In genomic region chr2:142344758-142345157, GRCm38 (mm10) we compare ENCODE assay signal across 25 mouse cellular contexts.
DNase-seq lines count a peak whose midpoint lies in the region; ATAC-seq and TF ChIP-seq lines count a peak whose summit lies in the region.
"Had no signal": no experiment of that assay in that cellular context is flagged by ENCODE, and none has a peak within 500 bp of the region (broad histone marks: within the 10 kb centered on the region; RNA-seq: fewer than 3 reads in every experiment).

No protein-coding gene starts in this region.

- H3K4me3 ChIP-seq in hindbrain, postnatal 0 days (ENCODE audit: low read length), result no peak overlapping the region
- H3K4me3 ChIP-seq in hindbrain, embryonic 14.5 days (replicated peaks; ENCODE audit: low read length), result no peak overlapping the region
- no peak overlapping the region for H3K4me3 ChIP-seq in kidney, adult 2 months (ENCODE audit: insufficient read depth, low read depth, low read length)
- H3K4me3 ChIP-seq: embryonic facial prominence, embryonic 10.5 days; embryonic facial prominence, embryonic 15.5 days; forebrain, embryonic 12.5 days; heart, embryonic 10.5 days; heart, embryonic 15.5 days; kidney, embryonic 15.5 days; limb, embryonic 12.5 days; lung, embryonic 15.5 days; stomach, embryonic 15.5 days had no signal

- WGBS in hindbrain, postnatal 0 days, result 48% methylated on average over 2 of the region's 2 CpGs
- WGBS in hindbrain, embryonic 14.5 days, result 82% methylated on average over 2 of the region's 2 CpGs
- 98% methylated on average over 2 of the region's 2 CpGs for WGBS in kidney, adult 2 months

- TF ChIP-seq POLR2A in kidney, adult 2 months (IDR thresholded peaks at IDR 0.05; ENCODE audit: low read depth, low read length), result no peak

- no peak overlapping the region for H3K9ac ChIP-seq in hindbrain, postnatal 0 days (replicated peaks; ENCODE audit: low read length)
- H3K9ac ChIP-seq in hindbrain, embryonic 14.5 days, result no peak overlapping the region
- H3K9ac ChIP-seq: embryonic facial prominence, embryonic 15.5 days; forebrain, embryonic 12.5 days; forebrain, postnatal 0 days; heart, embryonic 15.5 days; kidney, embryonic 15.5 days; limb, embryonic 12.5 days; lung, embryonic 15.5 days; stomach, embryonic 15.5 days had no signal

- H3K36me3 ChIP-seq in hindbrain, postnatal 0 days (ENCODE audit: insufficient read depth, low read length), result no peaks in the 10 kb centered on the region
- H3K36me3 ChIP-seq in hindbrain, embryonic 14.5 days (replicated peaks; ENCODE audit: control insufficient read depth, insufficient read depth), result no peaks in the 10 kb centered on the region
- H3K36me3 ChIP-seq in kidney, adult 2 months (ENCODE audit: control insufficient read depth, insufficient read depth, low read length), result no peaks in the 10 kb centered on the region
- H3K36me3 ChIP-seq: embryonic facial prominence, embryonic 10.5 days; embryonic facial prominence, embryonic 15.5 days; forebrain, embryonic 12.5 days; heart, embryonic 10.5 days; heart, embryonic 15.5 days; kidney, embryonic 15.5 days; limb, embryonic 12.5 days; lung, embryonic 15.5 days; stomach, embryonic 15.5 days had no signal

- no peaks in the 10 kb centered on the region for H3K27me3 ChIP-seq in hindbrain, postnatal 0 days (ENCODE audit: insufficient read depth, low read length)
- no peaks in the 10 kb centered on the region for H3K27me3 ChIP-seq in hindbrain, embryonic 14.5 days (ENCODE audit: control insufficient read depth, insufficient read depth, low read length)
- H3K27me3 ChIP-seq in kidney, adult 2 months (replicated peaks; ENCODE audit: control insufficient read depth, insufficient read depth, low read length), result no peaks in the 10 kb centered on the region
- H3K27me3 ChIP-seq: embryonic facial prominence, embryonic 15.5 days; heart, embryonic 15.5 days; kidney, embryonic 15.5 days; limb, embryonic 12.5 days; lung, embryonic 15.5 days; Patski; stomach, embryonic 15.5 days had no signal

- no peak overlapping the region for H3K27ac ChIP-seq in hindbrain, postnatal 0 days
- H3K27ac ChIP-seq in hindbrain, embryonic 14.5 days, result no peak overlapping the region
- H3K27ac ChIP-seq in kidney, adult 2 months (ENCODE audit: insufficient read depth, low read depth, low read length), result no peak overlapping the region
- H3K27ac ChIP-seq: embryonic facial prominence, embryonic 10.5 days; embryonic facial prominence, embryonic 15.5 days; forebrain, embryonic 12.5 days; heart, embryonic 10.5 days; heart, embryonic 15.5 days; kidney, embryonic 15.5 days; limb, embryonic 12.5 days; lung, embryonic 15.5 days; stomach, embryonic 15.5 days had no signal

- peak; percentile 42 for DNase-seq in hindbrain, postnatal 0 days (ENCODE audit: low spot score)
- no peak for DNase-seq in hindbrain, embryonic 14.5 days (ENCODE audit: low spot score)
- DNase-seq in cerebellum, adult 8-10 months, result peak; percentile 73
- peak; percentile 75 to 81 for DNase-seq in cerebellum, postnatal 25 days
- DNase-seq in lung, postnatal 36 days, result no peak
- DNase-seq in layer of hippocampus, adult 18-20 months (ENCODE audit: low spot score in 2 of 2), result no peak
- DNase-seq in kidney, adult 2 months, result no peak
- DNase-seq: adrenal gland, postnatal 10 days; forebrain, postnatal 0 days; kidney, adult 11 months; kidney, postnatal 25 days; thymus, postnatal 25 days had no signal

- 0 out of 2 replicates have a peak, but pooled peaks have one; percentile 29 for ATAC-seq in hindbrain, postnatal 0 days
- ATAC-seq in hindbrain, embryonic 14.5 days (ENCODE audit: low FRiP score), result no peak
- ATAC-seq in cerebellum, adult (ENCODE audit: insufficient number of reproducible peaks, low FRiP score, low TSS enrichment), result peak; percentile 93
- ATAC-seq: forebrain, postnatal 0 days; inflammation-experienced regulatory T-cells, adult 6 months; Patski had no signal

- H3K4me2 ChIP-seq in hindbrain, postnatal 0 days (ENCODE audit: low read depth, low read length), result no peak overlapping the region
- H3K4me2 ChIP-seq in hindbrain, embryonic 14.5 days (replicated peaks), result no peak overlapping the region
- H3K4me2 ChIP-seq: embryonic facial prominence, embryonic 15.5 days; forebrain, embryonic 12.5 days; heart, embryonic 15.5 days; kidney, embryonic 15.5 days; limb, embryonic 12.5 days; lung, embryonic 15.5 days; midbrain, embryonic 11.5 days; stomach, embryonic 15.5 days had no signal

- H3K9me3 ChIP-seq in hindbrain, postnatal 0 days (ENCODE audit: low read length), result no peaks in the 10 kb centered on the region
- H3K9me3 ChIP-seq in hindbrain, embryonic 14.5 days (ENCODE audit: control insufficient read depth, low read length), result no peaks in the 10 kb centered on the region
- H3K9me3 ChIP-seq: embryonic facial prominence, embryonic 10.5 days; embryonic facial prominence, embryonic 15.5 days; forebrain, embryonic 12.5 days; heart, embryonic 10.5 days; heart, embryonic 15.5 days; kidney, embryonic 15.5 days; limb, embryonic 12.5 days; lung, embryonic 15.5 days; stomach, embryonic 15.5 days had no signal

- TF ChIP-seq CTCF in hindbrain, postnatal 0 days (IDR thresholded peaks at IDR 0.05; ENCODE audit: low read depth), result no peak
- no peak for TF ChIP-seq CTCF in kidney, adult 2 months (conservative IDR thresholded peaks at IDR 0.05; ENCODE audit: insufficient read depth, insufficient read length, low read depth, low read length)

- no peaks in the 10 kb centered on the region for H3K4me1 ChIP-seq in hindbrain, postnatal 0 days (ENCODE audit: insufficient read depth, low read length)
- H3K4me1 ChIP-seq in hindbrain, embryonic 14.5 days (replicated peaks; ENCODE audit: control insufficient read depth, insufficient read depth, low read length), result no peaks in the 10 kb centered on the region
- no peaks in the 10 kb centered on the region for H3K4me1 ChIP-seq in kidney, adult 2 months (ENCODE audit: control insufficient read depth, insufficient read depth, low read length)
- H3K4me1 ChIP-seq: embryonic facial prominence, embryonic 10.5 days; embryonic facial prominence, embryonic 15.5 days; forebrain, embryonic 12.5 days; heart, embryonic 10.5 days; heart, embryonic 15.5 days; kidney, embryonic 15.5 days; limb, embryonic 12.5 days; lung, embryonic 15.5 days; stomach, embryonic 15.5 days had no signal

Comparison
In these comparisons a context has a peak if more than half of its experiments do, and no peak if none do; other contexts are left out.
1. DNase-seq: peak in hindbrain, postnatal 0 days (single experiment), cerebellum, adult 8-10 months (single experiment) and cerebellum, postnatal 25 days (2 of 2); none in hindbrain, embryonic 14.5 days (single experiment), lung, postnatal 36 days (single experiment), layer of hippocampus, adult 18-20 months (0 of 2) and kidney, adult 2 months (single experiment).